Mouse (Mus musculus): ENCODE results near the gene Fndc3c1.
"Not testable (repeated sequence)": the region's sequence is repeated elsewhere in the genome, so short reads cannot be mapped to it uniquely, and the experiment has no call there.

Gene Fndc3c1

GRCm38 (mm10) chrX:106485101-106485651 lies at the start of gene Fndc3c1:
Gene Fndc3c1 (minus strand): TSS chrX:106485401.
- no peak for DNase-seq (ENCODE audit: low spot score in 2 of 2)

GRCm38 (mm10) chrX:106486451-106486850 lies 1.2 kb upstream of the Fndc3c1 start:
- no peak for DNase-seq (ENCODE audit: low spot score in 2 of 2)

- DNase-seq (ENCODE audit: low spot score in 2 of 2) = no peak
Observed at GRCm38 (mm10) chrX:106485671-106486070, 470 bp upstream of the Fndc3c1 start.

- DNase-seq (ENCODE audit: low spot score in 2 of 2) = not testable (repeated sequence)
Observed at GRCm38 (mm10) chrX:106479891-106480290, 5.3 kb downstream of the Fndc3c1 start.

GRCm38 (mm10) chrX:106385304-106385703 lies 99.9 kb downstream of the Fndc3c1 start:
- DNase-seq (ENCODE audit: low spot score in 2 of 2) = peak in 1 of 2 experiments; percentile 2

- no peak for DNase-seq (ENCODE audit: low spot score in 2 of 2)
Observed at GRCm38 (mm10) chrX:106380608-106381007, 104.6 kb downstream of the Fndc3c1 start.

Measured in left cerebral cortex, adult 9 months (tissue).